Mouse (Mus musculus) neural tube, embryonic 14.5 days (tissue): ENCODE results near the gene Gm49325. TPM values are rescaled to one million over a fixed set of nuclear protein-coding genes. Genes with fewer than 3 reads are reported as not detected.

Experiments used
- ATAC-seq: fragments of 200-750 bp; cut with Nextera tagmentation; 2 replicates; pipeline ENCODE4 v1.8.0; 2017; ENCODE audit warnings: low read depth, mild to moderate bottlenecking, moderate TSS enrichment, moderate library complexity
- H3K27ac ChIP-seq: fragments of 300-500 bp; sonication (generic); 2 replicates; pipeline ENCODE4 v1.5.1; 2014; ENCODE audit warnings: low read depth, mild to moderate bottlenecking, control low read depth, low read length, moderate library complexity, mixed read lengths
- H3K27me3 ChIP-seq: fragments of 300-500 bp; sonication (generic); 2 replicates; pipeline ENCODE4 v1.6.1; 2014; ENCODE audit warnings: low read length; ENCODE audit not compliant: control insufficient read depth, insufficient read depth
- H3K36me3 ChIP-seq: fragments of 300-500 bp; sonication (generic); 2 replicates; pipeline ENCODE4 v1.6.1; 2014; ENCODE audit warnings: low read length, mixed read lengths; ENCODE audit not compliant: control insufficient read depth, insufficient read depth
- H3K4me1 ChIP-seq: fragments of 300-500 bp; sonication (generic); 2 replicates; pipeline ENCODE4 v1.6.1; 2014; ENCODE audit warnings: low read length; ENCODE audit not compliant: control insufficient read depth, insufficient read depth
- H3K4me2 ChIP-seq: fragments of 300-500 bp; sonication (generic); 2 replicates; pipeline ENCODE4 v1.6.1; 2014; ENCODE audit warnings: mild to moderate bottlenecking, low read depth, low read length, control low read depth
- H3K4me3 ChIP-seq: fragments of 300-500 bp; sonication (generic); 2 replicates; pipeline ENCODE4 v1.5.1; 2014; ENCODE audit warnings: low read depth, low read length, control low read depth, mixed read lengths
- H3K9ac ChIP-seq: fragments of 300-500 bp; sonication (generic); replicated peaks from 2 replicates; pipeline ENCODE4 v1.6.1; 2014; ENCODE audit warnings: low read depth, mild to moderate bottlenecking, control low read depth, low read length, mixed read lengths
- H3K9me3 ChIP-seq: fragments of 300-500 bp; sonication (generic); 2 replicates; pipeline ENCODE4 v1.6.1; 2016; ENCODE audit warnings: low read length; ENCODE audit not compliant: control insufficient read depth
- WGBS: fragments of 180-500 bp; shearing (Covaris S2); extraction: QIAGEN DNeasy Blood & Tissue Kit; methylation state at CpG from one replicate; pipeline ENCODE4 v1.1.7; 2014; 5-methylcytosine and 5-hydroxymethylcytosine counted together
- polyA plus RNA-seq: library from polyadenylated mRNA; unstranded; fragments of >200 nt; fragmentation: Nextera tagmentation; extraction: Ambion mirVana; gene quantifications from 2 replicates; pipeline ENCODE4 v1.2.1, GENCODE M21; 2014

Gene Gm49325
- polyA plus RNA-seq, 1 experiment from 2014 or later = 2.7 TPM

DNA sequence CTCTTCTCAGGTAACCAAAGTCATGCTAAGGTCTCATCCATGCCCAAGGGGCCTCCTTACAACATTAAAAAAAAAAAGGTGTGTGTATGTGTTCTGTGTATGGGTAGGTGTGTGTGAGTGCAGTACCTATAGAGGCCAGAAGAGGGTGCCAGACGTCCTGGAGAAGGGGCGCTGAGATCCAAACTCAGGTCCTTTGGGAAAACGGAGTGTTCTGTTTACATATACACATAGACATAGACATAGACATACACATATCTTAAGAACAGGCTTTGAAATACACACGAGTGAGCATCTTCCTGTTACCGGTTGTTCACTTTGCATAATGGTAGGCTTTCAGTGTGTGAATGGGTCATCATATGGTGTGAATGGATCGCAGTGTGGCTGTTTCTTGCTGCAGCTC lies 1.9 kb upstream of the Gm49325 start:
- no peak for ATAC-seq
- no peaks in the 10 kb centered on the region for H3K27me3 ChIP-seq
- WGBS = 95% methylated on average over 6 of the region's 6 CpGs

DNA sequence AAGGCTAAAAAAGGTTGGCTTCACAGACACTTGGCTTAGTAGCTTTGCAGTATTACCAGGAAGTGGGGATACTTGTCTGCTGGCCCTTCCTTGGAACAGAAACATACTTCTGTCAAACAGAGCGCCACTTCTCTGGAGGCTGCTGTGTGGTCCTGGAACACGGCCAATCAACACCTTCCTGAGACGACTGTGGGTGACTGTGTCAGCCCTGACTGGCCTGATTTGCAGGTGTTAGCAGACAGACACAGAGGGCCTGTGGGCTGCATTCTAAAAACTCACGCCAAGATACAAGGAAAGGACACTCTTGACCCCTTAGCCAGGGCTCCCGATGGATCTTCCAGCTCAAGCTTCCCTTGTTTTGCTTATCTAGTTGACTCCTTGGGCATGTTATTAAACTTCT lies 1.0 kb upstream of the Gm49325 start:
- no peaks in the 10 kb centered on the region for H3K9me3 ChIP-seq
- 83% methylated on average over 5 of the region's 5 CpGs for WGBS
- no peak overlapping the region for H3K4me3 ChIP-seq
- H3K27me3 ChIP-seq = no peaks in the 10 kb centered on the region
- no peak overlapping the region for H3K4me2 ChIP-seq
- H3K27ac ChIP-seq = no peak overlapping the region; the same call in 1 of the 2 replicates
- H3K36me3 ChIP-seq = no peaks in the 10 kb centered on the region
- no peak overlapping the region for H3K9ac ChIP-seq
- no peak for ATAC-seq
- peaks cover 13% of the 10 kb centered on the region for H3K4me1 ChIP-seq

More for the DNA sequence above, 1.9 kb upstream of the Gm49325 start:
- Histone ChIP-seq H3K9me3 (no peaks in the 10 kb centered on the region), H3K4me2 (no peak overlapping the region), H3K4me3 (no peak overlapping the region), H3K36me3 (peaks cover 2% of the 10 kb centered on the region; the same call in 1 of the 2 replicates), H3K27ac (no peak overlapping the region), H3K9ac (no peak overlapping the region), H3K4me1 (peaks cover 13% of the 10 kb centered on the region)

DNA sequence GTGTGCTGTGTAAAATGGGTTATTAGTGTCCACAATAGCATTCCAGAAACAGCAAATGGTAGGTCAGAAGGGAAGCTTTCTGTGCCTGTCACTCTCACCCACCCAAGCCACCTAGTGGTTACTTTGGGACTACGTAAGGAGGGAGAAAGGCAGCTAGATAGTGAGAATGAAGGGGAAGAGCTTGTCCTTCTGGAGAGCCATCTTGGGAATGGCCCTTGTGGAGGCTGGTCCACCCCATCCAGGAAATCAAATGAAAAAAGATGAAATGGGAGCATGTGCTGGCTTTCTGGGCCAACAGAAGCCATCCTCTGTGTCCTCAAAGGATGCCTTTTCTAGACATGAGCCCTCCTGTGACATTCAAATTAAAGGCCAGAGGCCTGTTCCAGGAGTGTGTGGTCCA lies 629 bp upstream of the Gm49325 start:
- peak overlapping the region; percentile 68 for H3K4me2 ChIP-seq
- H3K36me3 ChIP-seq = peaks cover 2% of the 10 kb centered on the region; the same call in 1 of the 2 replicates
- peak overlapping the region; percentile 96 for H3K27ac ChIP-seq
- peak overlapping the region; percentile 61 for H3K4me3 ChIP-seq
- ATAC-seq = no peak
- 33% methylated on average over 1 of the region's 1 CpGs for WGBS
- H3K9ac ChIP-seq = no peak overlapping the region; the same call in 1 of the 2 replicates
- peaks cover 13% of the 10 kb centered on the region for H3K4me1 ChIP-seq
- no peaks in the 10 kb centered on the region for H3K9me3 ChIP-seq
- H3K27me3 ChIP-seq = no peaks in the 10 kb centered on the region

DNA sequence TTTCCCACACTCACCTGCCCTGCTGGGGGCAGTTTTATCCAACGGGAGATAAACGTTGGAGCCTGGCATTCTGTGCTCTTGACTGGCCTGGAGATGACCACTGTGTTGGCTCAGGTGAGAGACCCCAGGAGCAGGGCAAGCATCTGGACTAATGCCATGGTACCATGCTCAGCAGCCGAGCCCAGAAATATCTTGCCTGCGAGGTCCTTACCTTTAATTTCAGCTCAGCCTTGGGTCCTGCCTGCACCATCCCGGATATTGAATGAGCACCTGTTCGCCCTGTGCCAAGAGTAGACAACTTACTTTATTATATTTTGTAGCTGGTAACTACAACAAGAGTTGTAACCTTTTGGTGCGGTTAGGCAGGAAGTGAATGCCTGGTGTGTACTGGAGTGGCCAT lies 858 bp downstream of the Gm49325 start:
- Histone ChIP-seq H3K27me3 (no peaks in the 10 kb centered on the region), H3K27ac (peak overlapping the region; percentile 96), H3K4me1 (peaks cover 13% of the 10 kb centered on the region), H3K4me3 (peak overlapping the region; percentile 61), H3K4me2 (peak overlapping the region; percentile 68), H3K9me3 (no peaks in the 10 kb centered on the region), H3K36me3 (peaks cover 10% of the 10 kb centered on the region; the same call in 1 of the 2 replicates), H3K9ac (peak overlapping the region; percentile 62)
- WGBS = 44% methylated on average over 7 of the region's 7 CpGs
- peak; percentile 18 for ATAC-seq

DNA sequence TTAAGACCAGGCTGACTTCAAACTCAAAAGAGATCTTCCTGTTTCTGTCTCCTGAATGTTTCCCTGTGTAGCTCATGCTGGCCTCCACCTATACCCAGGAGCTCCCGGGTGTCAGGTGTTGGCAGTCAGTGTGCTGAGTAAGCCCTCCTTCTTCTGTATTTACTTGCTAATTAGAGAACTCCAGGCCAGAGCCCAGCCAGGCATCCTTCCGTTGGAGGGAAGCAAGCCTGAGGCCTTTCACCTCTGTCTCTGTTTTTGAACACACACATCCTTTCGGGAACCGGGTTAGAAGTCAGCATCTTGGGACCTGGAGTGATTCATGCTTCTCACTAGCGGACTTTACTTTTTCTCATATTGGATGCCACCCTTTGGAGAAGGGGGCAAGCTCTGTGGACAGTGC lies 1.4 kb downstream of the Gm49325 start:
- Histone ChIP-seq H3K36me3 (peaks cover 14% of the 10 kb centered on the region; the same call in 1 of the 2 replicates), H3K27me3 (no peaks in the 10 kb centered on the region), H3K9me3 (no peaks in the 10 kb centered on the region), H3K9ac (no peak overlapping the region), H3K4me1 (peaks cover 13% of the 10 kb centered on the region), H3K4me3 (no peak overlapping the region; the same call in 1 of the 2 replicates), H3K27ac (no peak overlapping the region), H3K4me2 (peak overlapping the region; percentile 68)
- WGBS = 73% methylated on average over 5 of the region's 5 CpGs
- ATAC-seq = no peak

DNA sequence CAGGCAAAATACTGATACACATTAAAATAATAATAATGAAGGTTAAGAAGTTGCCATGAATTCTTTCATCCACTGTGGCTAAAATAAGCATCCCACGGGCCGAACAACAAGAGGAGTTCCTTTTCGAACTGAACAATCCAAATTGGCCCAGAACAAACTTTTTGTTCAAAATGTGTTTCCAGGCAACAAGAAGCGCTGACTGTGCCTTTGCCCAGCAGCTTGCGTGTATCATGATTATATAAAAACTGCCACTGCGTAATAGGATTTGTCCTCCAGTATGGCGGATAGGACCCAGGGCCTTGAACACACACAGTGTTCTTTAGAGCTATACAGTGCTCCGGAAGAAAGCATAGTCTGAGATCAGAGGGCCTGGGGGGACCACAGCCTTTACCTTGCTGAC lies 2.6 kb downstream of the Gm49325 start:
- Histone ChIP-seq H3K36me3 (peaks cover 18% of the 10 kb centered on the region), H3K9me3 (no peaks in the 10 kb centered on the region), H3K4me2 (no peak overlapping the region), H3K27ac (no peak overlapping the region), H3K4me1 (peaks cover 13% of the 10 kb centered on the region), H3K9ac (no peak overlapping the region), H3K27me3 (no peaks in the 10 kb centered on the region), H3K4me3 (no peak overlapping the region)
- WGBS = 92% methylated on average over 8 of the region's 8 CpGs
- no peak for ATAC-seq

DNA sequence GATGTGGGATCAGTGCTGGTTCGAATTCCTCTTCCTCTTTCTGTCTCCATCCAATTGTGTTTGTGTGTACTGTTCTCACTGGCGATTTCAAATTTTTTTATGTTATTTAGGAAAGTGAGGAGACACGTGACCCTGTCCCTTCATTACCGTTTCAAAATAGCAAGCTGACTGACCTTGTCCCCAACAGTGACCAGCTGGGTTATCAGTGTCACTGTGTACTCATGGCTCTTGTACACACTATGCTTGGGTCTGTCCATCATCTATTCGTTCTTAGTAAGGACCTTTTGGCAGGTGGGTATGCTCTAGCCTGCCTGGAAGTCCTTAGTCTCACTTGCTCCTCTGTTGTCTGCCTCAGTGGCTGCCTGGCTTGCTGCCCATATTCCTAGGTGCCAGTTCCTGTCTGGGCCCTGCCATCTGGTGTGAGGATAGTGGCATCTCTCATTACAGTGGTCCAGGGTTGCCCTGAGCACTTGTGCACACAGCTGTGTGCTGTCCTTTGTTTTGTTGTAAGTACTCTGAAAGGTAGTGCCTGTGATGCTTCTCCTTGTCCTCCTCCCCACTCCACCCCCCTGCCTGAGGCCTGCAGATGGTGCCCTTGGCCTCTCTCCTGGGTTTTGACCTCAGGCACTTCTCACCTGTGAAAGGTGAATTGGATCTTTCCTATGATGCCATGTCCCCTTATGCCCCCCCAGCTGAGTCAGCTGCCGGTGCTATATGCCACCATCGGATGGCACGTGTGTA lies 4.4 kb downstream of the Gm49325 start:
- Histone ChIP-seq H3K27ac (no peak overlapping the region), H3K4me2 (no peak overlapping the region), H3K9me3 (no peaks in the 10 kb centered on the region), H3K4me3 (no peak overlapping the region), H3K9ac (no peak overlapping the region), H3K27me3 (no peaks in the 10 kb centered on the region), H3K36me3 (peaks cover 20% of the 10 kb centered on the region), H3K4me1 (peaks cover 13% of the 10 kb centered on the region)
- no peak for ATAC-seq
- 88% methylated on average over 8 of the region's 8 CpGs for WGBS

DNA sequence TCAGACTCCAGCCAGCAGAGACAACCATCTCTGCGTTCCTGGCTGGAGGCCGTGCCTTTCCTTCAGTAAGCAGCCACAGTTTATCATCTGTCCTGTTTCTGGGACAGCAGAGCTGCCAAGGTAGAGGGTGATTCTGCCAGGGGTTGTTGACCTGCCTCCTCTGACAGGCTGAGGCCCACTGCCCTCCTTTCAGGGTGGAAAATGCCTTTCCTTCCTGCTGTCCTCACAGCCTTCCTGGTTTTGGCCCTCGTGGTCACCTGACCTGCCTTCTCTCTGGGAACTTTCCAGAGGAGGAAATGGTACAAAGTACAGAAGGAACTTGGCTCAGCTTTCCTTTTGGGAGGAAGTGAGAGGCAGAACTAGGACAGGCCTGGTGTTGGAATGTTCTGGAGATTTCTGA lies 7.4 kb downstream of the Gm49325 start:
- Histone ChIP-seq H3K36me3 (peaks cover 39% of the 10 kb centered on the region), H3K4me1 (no peaks in the 10 kb centered on the region), H3K9me3 (no peaks in the 10 kb centered on the region), H3K27ac (0 out of 2 replicates have a peak overlapping the region, but pooled peaks have one; percentile 34), H3K4me3 (no peak overlapping the region), H3K9ac (no peak overlapping the region), H3K4me2 (no peak overlapping the region), H3K27me3 (no peaks in the 10 kb centered on the region)
- no peak for ATAC-seq
- 94% methylated on average over 3 of the region's 3 CpGs for WGBS

DNA sequence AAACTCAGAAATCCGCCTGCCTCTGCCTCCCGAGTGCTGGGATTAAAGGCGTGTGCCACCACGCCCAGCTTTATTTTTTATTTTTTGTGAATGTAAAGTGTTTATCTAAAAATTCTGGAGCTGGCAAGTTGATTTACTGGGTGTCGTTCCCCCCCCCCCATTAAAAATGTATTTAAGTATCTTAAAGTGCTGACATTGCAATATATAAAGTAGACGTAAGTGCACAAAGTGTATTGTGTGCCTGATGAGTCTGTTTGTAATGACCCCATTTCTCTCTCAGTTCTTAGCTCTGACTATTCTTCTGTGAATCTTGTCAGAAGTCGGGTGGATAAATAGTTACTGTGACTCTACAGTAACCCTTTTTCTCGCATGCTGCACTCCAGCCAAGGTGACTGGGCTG lies 9.7 kb downstream of the Gm49325 start:
- H3K9ac ChIP-seq = no peak overlapping the region
- H3K4me1 ChIP-seq = no peaks in the 10 kb centered on the region
- H3K4me2 ChIP-seq = no peak overlapping the region
- no peaks in the 10 kb centered on the region for H3K9me3 ChIP-seq
- no peak for ATAC-seq
- H3K27ac ChIP-seq = no peak overlapping the region
- no peaks in the 10 kb centered on the region for H3K27me3 ChIP-seq
- peaks cover 34% of the 10 kb centered on the region for H3K36me3 ChIP-seq
- H3K4me3 ChIP-seq = no peak overlapping the region
- 95% methylated on average over 8 of the region's 8 CpGs for WGBS
